Mouse (Mus musculus) adrenal gland, postnatal 14 days (tissue): Measurements from ENCODE around the gene Rpl22. TPM values are rescaled to one million over a fixed set of nuclear protein-coding genes. Genes with fewer than 3 reads are reported as not detected.

Source experiments
- DNase-seq: peaks from one replicate; pipeline ENCODE4 v3.0.0; 2021; ENCODE audit warnings: mixed read lengths
- total RNA-seq: library from RNA; stranded (reverse); gene quantifications from 2 replicates; pipeline ENCODE4 v1.2.3, GENCODE M21; 2021

Rpl22 gene
- total RNA-seq, 1 experiment from 2014 or later = 493 TPM

GRCm38 (mm10) chr4:152338419-152339292 lies 13.1 kb downstream of the Rpl22 start, which contains the start of gene Chd5:
TSS of gene Chd5 (plus strand) at chr4:152338651.
- peak; percentile 39 for DNase-seq

GRCm38 (mm10) chr4:152339293-152339790 lies 13.8 kb downstream of the Rpl22 start:
- no peak for DNase-seq

GRCm38 (mm10) chr4:152340584-152341284 lies 15.2 kb downstream of the Rpl22 start:
- peak; percentile 69 for DNase-seq

GRCm38 (mm10) chr4:152343296-152343695 lies 17.8 kb downstream of the Rpl22 start:
- DNase-seq = peak; percentile 52

GRCm38 (mm10) chr4:152344651-152345050 lies 19.1 kb downstream of the Rpl22 start:
- no peak for DNase-seq

GRCm38 (mm10) chr4:152345120-152345889 lies 19.8 kb downstream of the Rpl22 start:
- peak; percentile 81 for DNase-seq

- DNase-seq = no peak
Measured at GRCm38 (mm10) chr4:152349837-152350381, 24.4 kb downstream of the Rpl22 start.

DNA sequence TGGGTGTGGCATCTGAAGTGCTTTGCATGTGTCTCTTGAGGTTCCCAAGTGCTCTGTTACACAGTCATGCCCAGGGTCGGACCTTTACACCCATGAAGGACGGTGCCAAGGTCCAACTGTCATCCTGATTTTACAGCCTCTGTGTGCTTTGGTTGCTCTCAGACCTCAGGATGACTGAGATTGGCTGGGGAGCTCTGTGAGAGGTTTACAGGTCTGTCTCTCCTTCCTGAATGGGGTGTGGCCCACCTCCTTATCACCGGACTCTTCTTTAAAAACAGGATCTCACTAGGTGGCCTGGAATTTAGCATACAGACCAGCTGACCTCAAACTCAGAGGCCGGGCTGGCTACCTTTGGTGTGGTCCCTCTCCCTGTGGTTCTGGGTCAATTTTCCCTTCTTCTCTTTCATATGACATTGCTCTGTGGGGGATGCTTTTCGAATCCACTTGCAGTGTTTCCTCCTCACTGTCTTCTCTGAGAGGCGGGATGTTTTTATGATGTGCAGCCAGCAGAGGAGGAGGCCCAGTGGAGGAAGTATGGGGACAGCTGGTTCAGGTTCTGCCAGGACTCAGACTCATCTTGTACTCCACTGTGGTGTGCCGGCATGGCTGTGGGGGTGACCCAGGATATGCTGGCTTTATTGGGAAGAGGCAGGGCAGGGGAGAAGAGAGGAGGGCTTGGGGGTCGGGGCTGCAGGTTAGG lies 25.3 kb downstream of the Rpl22 start:
- no peak for DNase-seq

DNA sequence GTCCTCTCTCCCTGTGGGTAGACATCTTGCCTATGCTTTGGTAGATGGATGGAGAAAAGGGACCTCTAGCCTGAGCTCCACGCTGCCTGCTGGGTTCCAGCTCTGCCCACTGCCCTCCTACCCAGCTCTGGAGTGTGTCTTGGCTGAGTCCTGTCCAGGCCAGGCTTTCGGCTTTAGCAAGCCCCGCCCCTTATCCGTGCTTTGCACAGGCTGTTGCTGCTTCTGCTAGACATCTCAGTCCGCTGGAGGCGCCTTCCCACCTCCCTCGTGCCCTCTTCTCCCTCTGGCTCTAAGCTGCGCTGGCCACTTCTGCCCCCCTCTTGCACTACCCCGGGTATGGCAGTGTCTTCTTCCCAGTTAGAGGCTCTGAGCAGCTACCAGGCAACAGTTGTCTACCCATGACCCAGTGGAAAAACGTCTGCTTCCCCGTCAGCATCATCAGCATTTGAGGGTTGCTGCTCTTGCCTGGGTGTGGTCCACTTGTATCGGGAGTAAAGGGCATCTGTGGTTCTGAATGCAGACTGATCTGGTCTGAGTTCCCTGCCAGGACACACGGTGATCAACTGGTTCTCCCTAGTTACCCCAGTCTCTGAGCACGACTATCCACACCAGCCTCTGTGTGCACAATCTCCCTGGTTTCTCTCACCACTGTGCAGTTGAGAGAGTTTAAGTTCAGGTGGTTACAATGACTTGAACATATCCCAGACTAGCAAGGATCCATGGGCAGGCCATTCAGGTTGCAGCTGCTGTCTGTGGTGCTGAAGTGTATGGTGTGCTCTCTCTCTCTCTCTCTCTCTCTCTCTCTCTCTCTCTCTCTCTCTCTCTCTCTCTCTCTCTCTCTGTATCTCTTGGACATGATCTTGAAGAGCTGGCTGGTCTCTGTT lies 26.1 kb downstream of the Rpl22 start:
- DNase-seq = peak; percentile 29

- no peak for DNase-seq
Measured at GRCm38 (mm10) chr4:152353886-152354637, 28.5 kb downstream of the Rpl22 start.

DNA sequence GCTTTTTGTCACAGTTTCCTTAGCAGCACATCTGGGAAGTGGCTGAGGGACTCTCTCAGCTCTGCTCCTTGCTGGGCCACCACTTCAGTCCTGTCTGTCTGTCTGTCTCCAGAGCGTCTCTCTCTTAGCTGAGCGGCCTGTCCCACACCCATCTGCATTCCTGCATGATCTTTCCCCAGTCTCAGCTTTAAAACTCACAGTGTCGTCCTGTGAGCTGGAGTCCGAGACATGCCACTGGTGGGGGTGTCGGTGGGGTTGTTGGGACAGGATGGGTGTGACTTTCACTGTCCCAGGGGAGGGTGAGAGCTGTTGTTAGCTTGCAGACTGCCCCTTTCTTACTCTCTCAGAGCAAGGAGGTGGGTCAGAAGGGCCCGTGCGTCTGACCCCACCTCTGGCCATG lies 30.1 kb downstream of the Rpl22 start:
- no peak for DNase-seq

GRCm38 (mm10) chr4:152359700-152360099 lies 34.2 kb downstream of the Rpl22 start:
- DNase-seq = no peak

- peak; percentile 47 for DNase-seq
Measured at GRCm38 (mm10) chr4:152360855-152361254, 35.3 kb downstream of the Rpl22 start.

DNA sequence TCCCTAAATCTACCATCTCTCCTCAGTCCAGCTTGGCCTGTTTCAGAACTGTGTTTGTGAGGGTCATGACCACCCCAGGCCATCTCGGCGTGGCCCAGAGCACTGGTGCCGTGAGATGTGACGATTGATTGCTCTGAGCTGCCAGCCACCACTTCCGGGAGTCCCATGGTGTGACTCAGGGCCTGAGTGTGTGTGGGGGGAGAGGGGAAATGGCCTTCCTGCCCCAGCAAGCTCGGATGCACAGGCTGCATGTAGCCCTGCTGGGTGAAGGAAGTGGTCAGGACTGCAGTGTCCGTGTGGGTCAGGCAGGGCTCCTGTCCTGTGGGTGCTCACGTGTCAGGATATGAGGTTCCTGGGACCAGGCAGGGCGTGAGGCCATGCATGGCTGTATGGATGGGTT lies 36.6 kb downstream of the Rpl22 start:
- no peak for DNase-seq

GRCm38 (mm10) chr4:152365228-152365627 lies 39.7 kb downstream of the Rpl22 start:
- DNase-seq = no peak

DNA sequence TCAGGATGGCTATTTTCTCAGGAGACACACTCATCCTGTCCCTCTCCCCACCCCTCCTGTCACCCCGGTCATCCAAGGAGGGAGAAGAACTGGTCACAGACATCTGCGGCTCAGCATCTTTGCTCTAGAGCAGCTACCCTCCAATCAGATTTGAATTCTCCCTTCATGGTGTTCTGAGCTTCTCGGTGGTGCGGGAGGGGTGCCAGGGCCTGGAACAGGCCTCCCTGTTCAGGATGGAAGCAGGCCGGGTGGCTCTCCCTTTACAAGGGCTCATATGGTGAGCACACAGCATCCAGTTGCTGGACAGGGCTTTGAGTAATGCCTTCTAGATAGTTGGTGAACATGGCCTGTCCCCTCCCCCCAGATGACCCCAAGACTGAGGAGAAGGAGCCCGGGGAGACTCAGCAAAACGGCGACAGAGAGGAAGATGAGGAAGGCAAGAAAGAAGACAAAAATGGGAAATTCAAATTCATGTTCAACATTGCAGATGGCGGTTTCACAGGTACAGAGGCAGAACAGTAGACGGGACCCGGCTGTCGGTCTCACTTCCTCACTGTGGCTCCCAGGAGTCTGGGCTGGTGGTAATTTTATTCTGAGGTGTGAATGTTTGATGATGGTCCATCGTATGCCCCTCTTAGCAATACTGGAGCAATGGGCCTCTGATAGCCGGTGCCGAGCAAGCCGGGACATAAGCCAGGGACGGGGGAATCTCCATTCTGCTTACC lies 57.1 kb downstream of the Rpl22 start:
- DNase-seq = no peak
